Mouse (Mus musculus) heart, adult 9 months (tissue): ENCODE measurements around the gene Tbc1d22a.

Experiments used
- DNase-seq, 2 experiments: peaks; one replicate each; pipeline ENCODE4 v3.0.0; 2022; ENCODE audit warnings: low spot score in 2 of 2

Tbc1d22a gene

GRCm38 (mm10) chr15:86277428-86277827 is 63.2 kb downstream of the Tbc1d22a start:
- DNase-seq: no peak

DNA sequence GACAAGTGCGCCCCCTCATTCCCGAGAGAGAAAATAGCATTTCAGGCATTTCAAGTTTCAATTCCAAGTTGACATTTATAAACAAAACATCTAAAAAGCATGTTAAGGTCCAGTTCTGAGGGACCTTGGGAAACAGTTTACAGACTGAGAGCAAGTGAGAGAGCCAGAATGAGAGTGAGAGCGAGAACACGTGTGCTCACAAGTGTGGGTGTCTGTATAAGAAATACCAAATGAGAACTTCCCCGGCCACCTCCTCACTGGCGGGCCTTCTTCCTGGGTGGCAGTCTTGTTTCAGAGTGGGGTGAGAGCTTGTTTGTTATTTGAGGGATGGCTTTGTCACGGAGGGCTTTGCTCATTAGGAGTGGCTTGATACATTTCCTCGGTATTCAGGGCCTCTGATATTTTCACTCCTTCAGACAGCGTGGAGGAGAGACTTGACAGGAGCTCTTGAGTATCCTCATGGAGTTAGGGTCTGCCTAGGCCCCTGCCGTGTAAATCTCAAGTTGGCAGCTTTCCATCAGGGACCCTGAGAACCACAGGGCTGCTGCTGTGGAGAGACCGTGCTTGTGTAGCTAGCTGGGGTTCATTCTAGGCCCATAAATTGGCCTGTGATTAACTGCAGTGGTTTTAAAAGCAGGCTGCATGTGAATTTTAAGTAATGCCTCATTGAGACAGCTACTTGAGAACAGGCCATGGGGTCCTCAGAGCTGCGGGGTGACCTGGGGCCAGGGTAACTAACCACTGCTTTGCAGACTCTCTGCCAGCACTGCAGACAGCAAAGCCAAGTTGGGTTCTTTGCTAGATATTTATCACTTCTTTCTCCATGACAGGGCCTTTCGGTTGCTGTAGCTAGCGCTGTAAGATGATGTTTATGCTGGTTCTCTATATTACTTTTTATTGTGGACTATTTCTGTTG is 65.1 kb downstream of the Tbc1d22a start:
- DNase-seq: no peak

DNA sequence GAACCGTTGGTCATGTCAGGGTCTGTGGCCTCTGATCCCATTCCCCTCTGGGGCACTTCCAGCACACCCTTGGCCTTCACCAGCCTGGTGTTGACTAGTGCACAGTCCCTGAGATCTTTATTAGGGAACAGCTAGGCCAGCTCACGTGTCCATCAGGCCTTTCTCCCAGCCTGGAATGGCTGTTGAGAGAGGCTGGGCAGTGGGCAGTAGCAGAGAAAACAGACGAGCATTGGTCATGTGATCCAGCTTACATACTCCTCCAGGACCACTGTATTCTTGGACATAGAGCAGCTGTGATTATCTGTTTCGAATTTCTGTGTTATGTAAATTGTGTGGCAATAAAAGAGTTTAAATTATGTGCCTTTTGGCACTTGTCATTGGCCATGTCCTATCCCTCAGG is 65.9 kb downstream of the Tbc1d22a start:
- no peak for DNase-seq

DNA sequence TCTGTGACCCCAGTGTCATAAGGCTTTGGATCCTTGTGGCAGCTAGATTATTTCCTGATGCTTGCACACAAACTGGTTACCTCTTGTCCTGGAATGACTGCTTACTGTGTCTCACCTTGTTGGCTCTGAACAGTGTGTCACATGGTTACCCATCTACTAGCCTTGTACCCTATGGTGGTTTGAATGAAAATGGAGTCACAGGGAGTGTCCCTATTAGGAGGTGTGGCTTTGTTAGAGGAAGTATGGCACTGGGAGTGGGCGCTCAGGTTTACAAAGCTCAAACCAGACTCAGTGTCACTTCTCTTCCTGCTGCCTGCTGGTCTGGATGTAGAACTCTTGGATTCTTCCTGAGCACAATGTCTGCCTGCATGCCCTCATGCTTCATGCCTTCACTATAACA is 69.0 kb downstream of the Tbc1d22a start:
- no peak for DNase-seq

- no peak for DNase-seq
Measured at GRCm38 (mm10) chr15:86285296-86285695, 71.0 kb downstream of the Tbc1d22a start.

DNA sequence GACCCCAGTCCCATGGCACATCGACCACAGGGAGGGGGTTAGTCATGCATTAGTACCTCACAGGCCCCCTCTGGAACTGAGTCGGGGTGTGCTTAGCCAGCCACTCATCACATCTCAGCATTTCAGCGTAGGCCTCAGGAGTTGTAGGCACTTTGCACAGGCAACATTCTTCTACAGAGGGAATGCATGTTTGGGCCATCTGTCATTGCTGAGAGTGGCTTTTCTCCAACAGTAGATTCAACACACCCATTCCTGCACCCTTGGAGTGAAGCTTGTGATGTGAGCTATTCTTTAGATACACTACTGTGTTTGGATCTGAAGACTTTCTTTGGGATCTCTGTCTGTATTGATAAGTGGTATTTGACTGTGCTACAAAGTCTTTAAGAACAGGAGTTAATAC is 75.8 kb downstream of the Tbc1d22a start:
- DNase-seq: no peak

- DNase-seq: no peak
Measured at GRCm38 (mm10) chr15:86292288-86292687, 78.0 kb downstream of the Tbc1d22a start.

GRCm38 (mm10) chr15:86294426-86294825 is 80.2 kb downstream of the Tbc1d22a start:
- DNase-seq: no peak

- DNase-seq: no peak
Measured at GRCm38 (mm10) chr15:86295722-86296288, 81.5 kb downstream of the Tbc1d22a start.

GRCm38 (mm10) chr15:86297281-86297680 is 83.0 kb downstream of the Tbc1d22a start:
- no peak for DNase-seq

DNA sequence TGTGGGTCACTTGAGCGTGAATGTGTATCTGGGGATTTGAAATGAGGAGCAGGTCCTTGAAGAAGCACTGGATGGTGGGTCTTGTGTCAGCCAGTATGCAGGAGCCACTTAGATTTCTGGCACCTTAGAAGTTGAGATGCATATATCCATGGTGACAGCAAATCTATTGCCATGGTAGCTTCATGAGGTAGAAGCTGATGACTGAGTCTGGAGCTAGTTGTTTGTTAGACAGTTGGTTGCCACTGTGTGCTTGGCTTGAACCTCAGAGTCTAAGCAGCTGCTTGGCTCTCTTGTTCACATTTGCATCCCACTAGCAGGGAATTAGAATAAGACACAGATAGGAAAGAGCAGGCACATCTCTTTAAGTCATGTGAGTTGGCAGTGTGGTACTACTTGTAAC is 89.6 kb downstream of the Tbc1d22a start:
- DNase-seq: no peak

DNA sequence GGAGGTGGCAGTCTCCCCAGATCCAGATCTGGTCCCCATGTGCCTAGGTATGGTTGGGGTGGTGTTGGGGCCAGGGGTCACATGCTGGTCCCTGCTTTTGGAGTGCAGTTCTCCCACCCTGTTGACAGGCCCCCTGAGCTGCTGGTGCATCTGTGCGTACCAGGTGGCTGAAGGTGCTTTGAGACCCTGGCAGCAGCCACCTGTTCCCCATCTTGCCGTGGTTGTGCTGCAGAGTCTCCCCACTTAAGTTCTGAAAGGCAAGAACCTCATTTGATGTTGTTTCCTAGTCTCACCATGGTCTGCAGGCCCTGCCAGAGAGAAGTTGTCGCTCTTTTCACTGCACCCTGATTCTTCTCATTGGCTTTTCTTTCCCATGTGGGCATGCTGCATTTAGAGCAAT is 90.6 kb downstream of the Tbc1d22a start:
- DNase-seq: no peak

- no peak for DNase-seq
Measured at GRCm38 (mm10) chr15:86305290-86305689, 91.0 kb downstream of the Tbc1d22a start.

DNA sequence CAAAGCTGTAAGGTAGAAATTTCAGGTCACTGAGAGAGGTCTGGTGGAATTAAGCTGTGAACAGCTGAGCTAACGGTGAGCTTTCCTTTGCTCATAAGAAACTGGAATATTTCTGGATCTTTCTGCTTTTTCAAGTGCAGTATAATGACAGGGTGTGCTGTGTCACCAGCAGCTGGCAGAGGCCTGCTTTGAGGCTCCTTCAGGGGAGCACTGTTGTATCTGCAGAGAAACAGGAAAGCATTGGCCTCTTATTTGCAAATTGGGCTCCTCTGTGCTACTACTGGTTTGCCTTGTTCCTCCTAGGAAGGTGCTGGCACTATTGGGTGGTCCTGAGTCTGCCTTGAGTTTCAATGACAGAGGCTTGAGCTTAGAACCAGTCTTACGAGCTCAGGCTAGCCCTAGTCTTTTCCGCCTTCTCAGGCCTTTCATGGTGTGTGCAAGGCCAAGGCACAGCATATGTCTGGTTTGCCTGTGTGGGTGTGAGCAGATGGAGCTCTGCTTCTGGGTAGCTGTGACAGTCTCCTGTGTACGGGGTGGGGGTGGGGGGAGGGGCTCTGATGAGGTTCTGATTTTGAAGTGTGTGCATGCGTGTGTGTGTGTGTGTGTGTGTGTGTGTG is 95.1 kb downstream of the Tbc1d22a start:
- no peak for DNase-seq

DNA sequence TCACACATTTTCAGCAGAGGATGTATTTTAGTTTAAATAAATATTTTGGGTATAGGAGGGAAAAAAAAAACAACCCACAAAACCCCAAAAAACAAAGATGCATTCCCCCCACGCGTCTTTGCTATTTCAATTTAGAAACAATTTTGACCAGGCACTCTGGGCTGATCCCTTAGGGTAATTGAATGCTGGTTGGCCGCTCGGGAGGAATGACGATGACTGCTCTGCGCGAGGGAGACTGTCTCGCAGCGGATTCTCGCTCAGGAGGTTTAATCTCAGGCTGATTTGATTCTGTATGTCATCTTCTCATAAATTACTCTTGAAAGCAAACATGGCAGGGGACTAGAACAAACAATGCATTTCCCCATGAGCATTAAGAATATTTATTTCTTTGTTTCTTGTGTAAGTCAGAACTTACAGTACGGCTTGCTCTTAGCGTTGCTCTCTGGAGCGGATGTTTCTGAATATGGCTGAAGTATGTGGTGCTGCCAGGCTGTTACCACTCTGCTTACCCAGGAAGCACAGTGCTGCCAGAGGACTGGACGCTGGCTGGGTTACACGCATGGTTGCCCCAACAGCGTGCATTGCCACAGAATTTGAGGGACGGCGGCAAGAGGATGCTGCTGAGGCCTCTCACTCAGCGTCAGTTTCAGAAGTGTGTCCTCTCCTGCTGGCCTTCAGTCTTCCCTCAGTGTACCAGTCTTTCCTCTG is 106.7 kb downstream of the Tbc1d22a start:
- no peak for DNase-seq

- no peak for DNase-seq
Measured at GRCm38 (mm10) chr15:86326341-86326740, 112.1 kb downstream of the Tbc1d22a start.

GRCm38 (mm10) chr15:86329911-86330310 is 115.7 kb downstream of the Tbc1d22a start:
- DNase-seq: no peak

GRCm38 (mm10) chr15:86330454-86330853 is 116.2 kb downstream of the Tbc1d22a start:
- no peak for DNase-seq

DNA sequence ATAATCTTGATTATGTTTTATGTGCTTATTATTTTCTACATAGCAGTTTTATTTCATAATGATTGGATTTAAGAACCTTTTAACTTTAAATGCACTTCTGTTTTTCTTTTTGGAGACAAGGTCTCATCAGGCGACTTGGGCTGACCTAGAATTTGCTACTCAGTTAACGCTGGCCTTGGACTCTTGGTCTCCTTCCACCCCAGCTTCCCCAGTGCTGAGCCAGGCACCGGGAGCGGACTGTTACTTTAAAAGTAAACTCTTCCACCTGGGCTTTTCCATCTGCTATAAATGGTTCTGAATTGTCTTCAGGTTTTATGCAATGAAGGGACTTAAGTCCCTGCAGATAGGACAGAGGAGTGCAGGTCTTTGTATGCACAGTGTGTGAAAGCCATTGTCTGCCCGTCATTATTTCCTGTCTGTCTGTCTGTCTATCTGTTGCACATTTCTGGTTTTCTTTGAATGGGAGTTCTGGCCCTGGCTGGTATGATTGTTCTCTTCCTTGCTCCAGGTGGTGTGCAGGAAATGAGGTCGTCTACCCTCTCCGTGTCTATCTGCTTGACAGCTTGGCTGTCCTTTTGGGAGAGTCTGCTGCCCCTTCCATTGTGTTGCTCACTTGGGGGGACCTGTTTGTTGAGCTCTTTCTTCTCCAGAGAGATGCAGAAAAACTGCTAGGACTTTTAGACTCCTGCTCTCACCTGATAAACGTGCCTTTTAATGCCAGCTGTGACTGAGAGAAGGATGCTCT is 117.4 kb downstream of the Tbc1d22a start:
- DNase-seq: no peak

- no peak for DNase-seq
Measured at GRCm38 (mm10) chr15:86333176-86333575, 118.9 kb downstream of the Tbc1d22a start.

GRCm38 (mm10) chr15:86333606-86334005 is 119.3 kb downstream of the Tbc1d22a start:
- no peak for DNase-seq

DNA sequence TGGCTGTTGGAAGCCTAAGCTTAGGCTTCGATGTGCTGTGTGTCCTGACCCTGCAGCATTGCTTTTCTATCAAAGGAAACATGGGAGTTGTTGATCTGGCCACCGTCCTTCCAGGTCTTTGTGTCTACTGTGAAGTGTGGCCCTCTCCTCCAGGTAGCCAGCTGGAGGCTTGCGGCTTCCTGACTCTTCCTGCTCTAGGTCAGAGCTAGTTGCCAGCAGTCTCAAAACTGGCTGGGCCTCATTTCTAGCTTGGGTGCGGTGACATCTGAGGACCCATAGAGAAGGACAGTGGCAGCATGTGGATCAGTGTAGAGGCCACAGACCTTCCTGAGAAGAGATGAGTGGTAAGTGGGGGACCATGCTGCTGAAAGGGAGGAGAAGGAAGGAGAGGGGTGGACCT is 120.0 kb downstream of the Tbc1d22a start:
- DNase-seq: no peak
